Mouse (Mus musculus) left cerebral cortex, postnatal 10 days (tissue): ENCODE measurements around the gene Jak3. TPM values are rescaled to one million over a fixed set of nuclear protein-coding genes. Genes with fewer than 3 reads are reported as not detected.
A peak's percentile ranks its signal among the peaks of the same experiment; 100 is the strongest.
"Not testable (repeated sequence)": the region's sequence is repeated elsewhere in the genome, so short reads cannot be mapped to it uniquely, and the experiment has no call there.

Source experiments
- DNase-seq, 2 experiments: peaks; one replicate each; pipeline ENCODE4 v3.0.0; 2021 to 2022; ENCODE audit warnings: low spot score in 2 of 2, mixed read lengths in 1 of 2; ENCODE audit errors: extremely low spot score in 1 of 2
- intact Hi-C: fragments of 180-260 bp; cut with DNase I; formaldehyde crosslinking; loops from one replicate; pipeline ENCODE4 v1.15.1; 2025
- total RNA-seq, 2 experiments: library from RNA; stranded (reverse); gene quantifications; 2 replicates each; pipeline ENCODE4 v1.2.3; 2021

Jak3 gene
- total RNA-seq, 2 experiments from 2014 or later, result 6.1 to 6.6 TPM

DNA sequence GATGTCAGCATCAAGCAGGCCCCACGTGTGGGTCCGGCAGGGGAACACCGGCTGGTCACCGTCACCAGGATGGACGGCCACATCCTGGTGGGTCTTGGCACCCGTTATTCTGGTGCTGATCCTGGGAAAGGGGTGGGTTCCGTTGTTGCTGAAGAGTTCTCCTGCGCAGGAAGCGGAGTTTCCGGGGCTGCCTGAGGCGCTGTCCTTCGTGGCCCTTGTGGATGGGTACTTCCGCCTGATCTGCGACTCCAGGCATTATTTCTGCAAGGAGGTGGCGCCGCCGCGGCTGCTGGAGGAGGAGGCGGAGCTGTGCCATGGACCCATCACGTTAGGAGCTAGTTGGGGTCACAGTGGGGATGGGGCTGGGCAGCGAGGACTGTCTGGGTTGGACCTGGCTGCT is 4.4 kb downstream of the Jak3 start:
- intact Hi-C loops, result no loop called here
- no peak for DNase-seq

GRCm38 (mm10) chr8:71681369-71681915 is 5.3 kb downstream of the Jak3 start:
- intact Hi-C loops, result no loop called here
- peak in 1 of 2 experiments; percentile 53 for DNase-seq

DNA sequence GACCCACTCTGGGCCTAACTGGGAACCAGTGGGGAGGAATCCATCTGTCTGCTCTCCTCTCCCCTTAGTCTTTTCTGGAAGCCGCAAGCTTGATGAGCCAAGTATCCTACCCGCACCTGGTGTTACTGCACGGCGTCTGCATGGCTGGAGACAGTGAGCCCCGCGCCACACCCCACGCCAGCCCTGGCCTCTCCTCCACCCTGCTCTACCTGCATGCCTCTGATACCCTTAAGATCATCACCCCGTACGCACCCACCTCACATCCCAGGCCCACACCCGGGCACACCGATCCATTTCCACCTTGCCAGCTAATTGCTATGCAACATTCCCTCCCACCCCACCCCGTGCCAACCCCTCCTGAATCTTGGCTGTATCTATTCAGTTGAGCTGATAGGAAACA is 6.7 kb downstream of the Jak3 start:
- DNase-seq, result no peak
- intact Hi-C loops, result no loop called here

GRCm38 (mm10) chr8:71684701-71685100 is 8.6 kb downstream of the Jak3 start:
- no peak for DNase-seq
- intact Hi-C loops, result no loop called here

- intact Hi-C loops, result no loop called here
Observed at GRCm38 (mm10) chr8:71685573-71685972, 9.5 kb downstream of the Jak3 start.

DNA sequence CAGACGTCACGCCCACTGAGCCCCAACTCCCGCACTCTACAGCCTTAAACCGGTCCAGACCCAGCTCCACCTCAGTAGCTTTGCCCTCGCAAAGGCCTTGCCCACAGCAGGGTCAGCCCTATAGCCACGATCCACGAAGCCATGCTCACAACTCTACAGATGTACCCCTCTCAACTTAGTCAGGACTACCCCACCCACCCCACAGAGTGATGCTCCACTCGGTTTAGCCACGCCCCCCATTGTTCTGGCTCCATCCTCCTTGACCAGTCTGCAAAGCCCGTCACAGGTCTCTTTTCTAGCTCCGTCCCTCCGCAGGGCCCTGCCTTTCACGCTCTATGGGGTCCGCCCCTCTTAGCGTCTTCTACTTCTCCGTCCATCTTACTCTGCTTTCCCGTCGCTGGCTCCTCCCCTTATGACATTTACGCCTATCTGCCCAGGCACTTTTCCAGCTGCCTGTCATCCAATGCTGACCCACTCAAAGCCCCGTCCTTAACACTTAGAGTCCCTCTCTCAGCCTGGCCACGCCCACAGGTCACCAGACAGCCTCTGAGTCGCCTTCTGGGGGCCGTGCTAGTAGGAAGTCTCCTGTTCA is 10.1 kb downstream of the Jak3 start:
- DNase-seq, result peak in 1 of 2 experiments; percentile 52

More at GRCm38 (mm10) chr8:71685573-71685972, 9.5 kb downstream of the Jak3 start:
- DNase-seq, result no peak

GRCm38 (mm10) chr8:71687616-71688015 is 11.5 kb downstream of the Jak3 start:
- intact Hi-C loops, result no loop called here
- no peak for DNase-seq

More for the DNA sequence above, 10.1 kb downstream of the Jak3 start:
- intact Hi-C loops, result no loop called here

DNA sequence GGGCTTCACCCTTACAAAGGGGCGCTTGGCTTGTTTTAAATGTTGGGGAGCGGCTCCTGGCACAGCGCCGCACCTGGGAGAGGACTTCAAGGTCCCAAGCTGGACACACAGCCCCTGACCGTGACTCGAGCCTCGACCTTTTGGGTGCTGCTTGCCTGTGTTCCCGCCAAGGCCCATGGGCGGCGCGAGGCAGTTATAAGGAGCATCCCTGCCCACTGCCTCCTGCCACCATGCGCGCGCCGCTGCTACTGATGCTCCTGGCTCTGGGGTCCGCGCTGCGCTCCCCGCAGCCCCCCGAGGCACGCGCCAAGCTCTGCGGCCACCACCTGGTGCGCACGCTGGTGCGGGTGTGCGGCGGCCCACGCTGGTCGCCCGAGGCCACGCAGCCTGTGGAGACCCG is 12.9 kb downstream of the Jak3 start, which contains the start of gene Insl3:
Insl3 (plus strand) TSS at position 187 of the 400 bp plus-strand sequence.
- DNase-seq, result no peak
- intact Hi-C loops, result no loop called here

DNA sequence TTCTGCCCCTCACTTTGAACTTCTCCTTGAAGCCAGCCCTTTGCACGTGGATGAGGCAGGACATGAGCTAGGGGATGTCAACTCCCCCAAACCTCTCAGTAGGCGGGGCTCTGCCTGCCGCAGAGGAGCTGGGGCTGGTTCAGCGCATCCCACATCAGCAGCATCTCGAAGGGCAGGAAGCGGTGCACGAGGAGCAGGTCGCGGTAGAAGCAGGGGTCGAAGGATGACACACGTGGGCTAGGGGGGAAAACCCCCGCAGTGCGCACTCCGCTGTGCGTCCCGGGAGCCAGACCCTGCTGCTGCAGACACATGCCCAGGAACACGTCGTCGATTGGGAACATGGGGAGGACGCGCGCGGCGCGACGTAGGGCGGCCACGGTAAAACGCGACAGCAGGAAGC is 16.4 kb downstream of the Jak3 start:
- DNase-seq, result no peak
- intact Hi-C loops, result no loop called here

DNA sequence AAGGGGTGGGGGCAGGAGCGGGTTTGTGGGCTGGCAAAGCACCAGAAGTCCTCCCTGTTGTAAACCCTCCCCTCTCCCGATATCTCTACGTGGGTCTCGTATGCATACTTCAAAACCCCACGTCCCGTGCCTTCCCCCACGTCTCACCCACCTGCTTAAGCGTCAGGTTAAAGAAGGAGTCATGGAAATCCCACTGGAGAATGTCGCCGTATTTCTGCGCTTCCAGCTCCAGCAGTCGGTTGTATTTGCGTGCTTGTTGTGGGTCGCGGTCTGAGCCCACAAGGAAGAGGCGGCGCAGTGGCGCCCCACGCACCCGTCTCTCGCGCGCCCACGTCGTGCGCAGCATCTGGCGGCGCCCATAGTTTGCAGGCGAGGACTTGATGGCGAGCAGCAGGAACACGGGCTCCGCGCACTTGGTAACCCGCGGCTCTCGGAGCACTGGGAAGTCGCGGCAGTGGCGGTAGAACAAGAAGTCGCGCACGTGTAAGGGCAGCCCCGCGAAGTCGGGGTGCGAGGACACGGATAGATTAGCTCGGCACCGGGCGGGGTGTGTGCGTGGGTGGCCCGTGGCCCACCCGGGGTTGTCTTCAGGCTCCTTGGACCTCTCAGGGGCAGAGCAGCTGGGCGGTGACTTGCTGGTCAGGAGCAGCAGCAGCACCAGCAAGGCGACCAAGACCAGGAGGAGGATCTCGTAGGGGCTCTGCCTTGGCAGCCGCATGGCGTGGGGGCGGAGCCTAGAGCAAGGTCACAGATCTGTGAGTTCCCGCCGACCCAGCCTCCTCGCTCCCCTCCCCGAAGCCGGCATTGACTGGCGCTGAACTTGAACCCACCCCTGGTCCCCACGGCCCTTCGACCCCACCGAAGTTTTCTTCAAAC is 17.3 kb downstream of the Jak3 start:
- intact Hi-C loops, result no loop called here
- DNase-seq, result no peak

GRCm38 (mm10) chr8:71695456-71695855 is 19.4 kb downstream of the Jak3 start:
- intact Hi-C loops, result not testable (repeated sequence)

DNA sequence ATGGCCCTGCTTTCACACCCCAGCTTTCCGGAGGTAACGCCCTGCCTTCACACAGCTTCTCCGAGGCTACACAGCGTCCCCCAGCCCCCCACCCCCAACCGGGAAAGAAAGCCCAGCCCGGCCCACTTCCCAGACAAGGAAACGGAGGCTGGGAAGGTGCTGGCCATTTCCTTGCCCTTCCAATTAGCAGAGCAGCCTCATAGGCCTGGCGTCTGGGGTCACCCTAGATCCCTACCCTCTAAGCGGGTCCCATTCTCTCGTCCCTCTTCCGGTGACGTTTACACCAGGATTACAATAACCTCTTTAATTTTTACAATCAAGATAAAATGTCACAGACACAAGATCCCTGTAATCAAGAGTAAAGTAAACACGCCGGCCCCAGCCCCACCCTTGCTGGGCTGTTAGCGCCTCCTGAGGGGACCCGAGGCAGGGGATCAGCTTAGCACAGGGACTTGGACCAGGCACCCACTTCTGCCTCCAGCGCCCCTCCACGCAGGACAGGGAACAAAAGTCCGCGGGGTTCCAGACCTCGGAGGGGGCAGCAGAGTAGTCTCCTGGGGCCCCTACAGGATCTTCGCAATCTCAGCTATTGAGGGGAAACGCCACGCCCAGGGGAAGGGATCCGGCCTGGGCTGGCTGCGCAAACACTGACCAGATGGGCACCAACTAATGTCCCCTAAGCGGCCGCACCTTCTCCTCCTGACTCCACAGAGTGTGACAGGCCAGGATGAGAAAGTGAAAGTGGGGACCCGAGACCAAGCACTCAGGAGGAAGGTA is 24.6 kb downstream of the Jak3 start:
- intact Hi-C loops, result loop anchor here (10.0 kb wide), 1 partner anchor 284 kb away; no protein-coding TSS in a partner anchor
- peak in 1 of 2 experiments; percentile 33 for DNase-seq

More at GRCm38 (mm10) chr8:71695456-71695855, 19.4 kb downstream of the Jak3 start:
- not testable (repeated sequence) for DNase-seq

DNA sequence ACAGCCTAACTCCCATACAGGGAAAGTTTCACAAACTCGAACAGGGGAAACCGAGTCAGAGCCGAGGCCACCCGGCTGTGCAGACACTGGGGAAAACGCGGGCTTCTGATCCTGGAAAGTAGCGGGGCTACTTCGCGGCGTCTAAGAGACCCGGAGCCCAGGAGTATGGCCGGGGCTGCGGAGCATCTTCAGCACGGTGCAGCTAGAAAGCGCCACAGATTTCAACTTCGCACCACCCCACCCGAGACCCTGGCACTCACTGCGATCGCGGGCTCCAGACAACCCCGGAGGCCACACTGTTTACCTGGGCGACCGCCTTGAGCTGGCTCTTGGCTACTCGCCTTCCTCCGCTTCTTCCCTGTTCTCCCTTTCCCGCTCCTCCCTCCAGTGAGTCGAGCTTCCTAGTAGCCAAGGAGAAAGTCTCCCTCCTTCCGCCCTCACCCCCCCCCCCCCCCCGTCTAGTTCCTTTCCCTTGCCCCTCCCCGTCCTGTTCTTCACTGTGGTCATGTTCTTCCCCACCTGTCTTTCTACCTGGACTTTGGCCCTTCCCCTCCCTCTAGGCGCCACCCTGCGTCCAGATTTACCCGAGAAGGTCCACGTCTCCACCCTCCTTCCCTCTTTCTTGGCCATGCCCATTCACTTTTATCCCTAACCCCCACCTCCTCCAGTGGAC is 25.5 kb downstream of the Jak3 start, which contains the start of gene B3gnt3:
B3gnt3 (minus strand) TSS at position 376 of the 673 bp plus-strand sequence.
- DNase-seq, result no peak
- intact Hi-C loops, result loop anchor here (10.0 kb wide), 1 partner anchor 283 kb away; no protein-coding TSS in a partner anchor

GRCm38 (mm10) chr8:71702087-71702432 is 26.0 kb downstream of the Jak3 start:
- intact Hi-C loops, result loop anchor here (10.0 kb wide), 1 partner anchor 283 kb away; no protein-coding TSS in a partner anchor
- DNase-seq, result no peak

DNA sequence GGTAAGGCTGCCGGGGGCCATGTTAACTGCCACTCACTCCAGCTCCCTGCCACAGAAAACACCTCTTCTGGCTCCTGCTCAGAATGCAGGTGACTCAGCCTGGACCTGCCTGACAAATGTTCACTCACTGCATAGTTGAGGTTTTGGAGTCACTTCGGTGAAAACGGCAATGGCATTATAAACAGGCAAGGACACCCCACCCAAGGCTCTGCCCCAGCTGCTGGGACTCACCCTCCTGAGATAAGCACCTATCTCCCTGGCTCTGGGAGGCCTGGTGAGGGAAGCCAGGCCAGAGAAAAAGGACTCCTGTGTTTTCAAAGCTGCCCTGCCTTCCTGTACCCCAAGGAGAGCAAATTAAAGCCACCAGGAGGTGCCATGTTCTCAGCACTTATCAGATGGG is 26.8 kb downstream of the Jak3 start:
- intact Hi-C loops, result loop anchor here (10.0 kb wide), 1 partner anchor 282 kb away; no protein-coding TSS in a partner anchor
- no peak for DNase-seq

- DNase-seq, result not testable (repeated sequence)
- intact Hi-C loops, result loop anchor here (10.0 kb wide), 1 partner anchor 281 kb away; no protein-coding TSS in a partner anchor
Observed at GRCm38 (mm10) chr8:71703400-71703799, 27.3 kb downstream of the Jak3 start.

DNA sequence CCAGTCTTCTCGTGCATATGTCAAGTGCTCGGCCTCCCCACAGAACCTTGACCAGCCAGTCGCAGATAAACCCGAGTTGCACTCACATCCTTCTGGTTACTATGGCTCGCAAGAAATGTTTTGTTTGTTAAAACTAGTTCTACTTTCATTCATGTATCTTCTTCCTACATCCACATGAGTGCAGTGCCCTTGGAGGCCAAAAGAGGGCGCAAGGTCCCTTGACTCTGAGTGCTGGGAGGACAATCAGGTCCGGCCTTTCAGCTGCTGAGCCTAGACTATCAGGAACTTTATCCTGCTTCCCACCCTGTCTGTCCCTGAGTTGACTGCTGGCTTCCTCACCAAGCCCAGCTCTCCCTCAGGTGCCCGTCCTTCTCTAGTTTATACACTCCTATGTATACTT is 31.8 kb downstream of the Jak3 start:
- no peak for DNase-seq
- intact Hi-C loops, result loop anchor here (10.0 kb wide), 1 partner anchor 277 kb away; no protein-coding TSS in a partner anchor
